Mouse (Mus musculus) midbrain, embryonic 12.5 days (tissue): ENCODE data around the gene Kif3a. TPM values are rescaled to one million over a fixed set of nuclear protein-coding genes. Genes with fewer than 3 reads are reported as not detected.

ENCODE experiments used
- ATAC-seq: fragments of 200-750 bp; cut with Nextera tagmentation; 2 replicates; pipeline ENCODE4 v1.8.0; 2017; ENCODE audit warnings: low read depth, moderate TSS enrichment, moderate library complexity; ENCODE audit not compliant: low FRiP score
- H3K27ac ChIP-seq: fragments of 300-500 bp; sonication (generic); replicated peaks from 2 replicates; pipeline ENCODE4 v1.5.1; 2016; ENCODE audit warnings: mild to moderate bottlenecking
- H3K27me3 ChIP-seq: fragments of 300-500 bp; sonication (generic); 2 replicates; pipeline ENCODE4 v1.6.1; 2016; ENCODE audit warnings: mild to moderate bottlenecking
- H3K36me3 ChIP-seq: fragments of 300-500 bp; sonication (generic); 2 replicates; pipeline ENCODE4 v1.6.1; 2016
- H3K4me1 ChIP-seq: fragments of 300-500 bp; sonication (generic); 2 replicates; pipeline ENCODE4 v1.6.1; 2016
- H3K4me2 ChIP-seq: fragments of 300-500 bp; sonication (generic); replicated peaks from 2 replicates; pipeline ENCODE4 v1.6.1; 2016; ENCODE audit warnings: mild to moderate bottlenecking, moderate library complexity
- H3K4me3 ChIP-seq: fragments of 300-500 bp; sonication (generic); 2 replicates; pipeline ENCODE4 v1.5.1; 2016; ENCODE audit warnings: mild to moderate bottlenecking
- H3K9ac ChIP-seq: fragments of 300-500 bp; sonication (generic); replicated peaks from 2 replicates; pipeline ENCODE4 v1.6.1; 2016; ENCODE audit warnings: mild to moderate bottlenecking, moderate library complexity
- H3K9me3 ChIP-seq: fragments of 300-500 bp; sonication (generic); 2 replicates; pipeline ENCODE4 v1.6.1; 2016; ENCODE audit warnings: mild to moderate bottlenecking
- WGBS: fragments of 180-500 bp; shearing (Covaris S2); methylation state at CpG from one replicate; pipeline ENCODE4 v1.1.7; 2016; 5-methylcytosine and 5-hydroxymethylcytosine counted together
- polyA plus RNA-seq: library from polyadenylated mRNA; unstranded; fragments of >200 nt; fragmentation: Nextera tagmentation; extraction: Ambion mirVana; gene quantifications from 2 replicates; pipeline ENCODE4 v1.2.1, GENCODE M21; 2016

The Kif3a gene
- 127 and 151 TPM in 2 replicates for polyA plus RNA-seq

- Histone ChIP-seq H3K27me3 (no peaks in the 10 kb centered on the region), H3K27ac (peak within 1 kb of the TSS; percentile 85), H3K4me2 (peak within 1 kb of the TSS; percentile 72), H3K9ac (peak within 1 kb of the TSS; percentile 83), H3K4me3 (peak within 1 kb of the TSS; percentile 87), H3K9me3 (0 out of 2 replicates have a peak, but pooled peaks cover 7% of the 10 kb centered on the region), H3K4me1 (peaks cover 19% of the 10 kb centered on the region), H3K36me3 (peaks cover 10% of the 10 kb centered on the region)
- WGBS, result 1% methylated on average over 68 of the region's 69 CpGs
- ATAC-seq, result peak; percentile 97
Observed at GRCm38 (mm10) chr11:53567224-53568014, at the start of gene Kif3a. Gene Kif3a (plus strand): TSS chr11:53567379.

DNA sequence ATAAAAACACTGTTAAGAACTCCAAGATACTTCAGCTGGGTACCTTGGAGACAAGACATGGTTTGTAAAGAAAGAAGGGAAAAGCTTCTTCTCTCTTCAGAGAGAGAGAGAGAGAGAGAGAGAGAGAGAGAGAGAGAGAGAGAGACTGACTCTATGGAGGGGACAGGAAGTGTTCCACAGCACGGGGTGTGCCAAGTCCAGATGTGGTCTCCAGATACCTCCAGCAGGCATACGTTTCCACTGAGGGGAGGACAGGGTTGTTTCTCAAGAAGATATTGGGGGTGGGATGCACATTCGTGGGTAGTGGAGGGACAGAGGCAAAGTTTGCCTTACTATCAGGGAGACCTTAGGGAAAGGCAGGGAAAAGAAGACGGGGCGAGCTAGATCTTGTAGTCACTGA is 48.4 kb upstream of the Kif3a start:
- no peak for ATAC-seq

GRCm38 (mm10) chr11:53519207-53520121 is 47.7 kb upstream of the Kif3a start, which contains the start of gene Sept8:
Gene Sept8 (plus strand): TSS chr11:53519257.
- peak within 1 kb of the TSS; percentile 84 for H3K4me2 ChIP-seq
- WGBS, result 7% methylated on average over 48 of the region's 79 CpGs
- no peak within 1 kb of the TSS for H3K27ac ChIP-seq
- peaks cover 25% of the 10 kb centered on the region for H3K4me1 ChIP-seq
- peak; percentile 85 for ATAC-seq
- no peaks in the 10 kb centered on the region for H3K36me3 ChIP-seq
- peak within 1 kb of the TSS; percentile 90 for H3K9ac ChIP-seq
- H3K4me3 ChIP-seq, result peak within 1 kb of the TSS; percentile 83
- no peaks in the 10 kb centered on the region for H3K9me3 ChIP-seq
- H3K27me3 ChIP-seq, result peaks cover 47% of the 10 kb centered on the region

More for the DNA sequence above, 48.4 kb upstream of the Kif3a start:
- no peak overlapping the region for H3K9ac ChIP-seq
- H3K4me1 ChIP-seq, result peaks cover 25% of the 10 kb centered on the region
- no peak overlapping the region for H3K27ac ChIP-seq
- WGBS, result 54% methylated on average over 5 of the region's 5 CpGs
- no peaks in the 10 kb centered on the region for H3K36me3 ChIP-seq
- peaks cover 47% of the 10 kb centered on the region for H3K27me3 ChIP-seq
- H3K4me3 ChIP-seq, result no peak overlapping the region
- no peaks in the 10 kb centered on the region for H3K9me3 ChIP-seq
- H3K4me2 ChIP-seq, result no peak overlapping the region

DNA sequence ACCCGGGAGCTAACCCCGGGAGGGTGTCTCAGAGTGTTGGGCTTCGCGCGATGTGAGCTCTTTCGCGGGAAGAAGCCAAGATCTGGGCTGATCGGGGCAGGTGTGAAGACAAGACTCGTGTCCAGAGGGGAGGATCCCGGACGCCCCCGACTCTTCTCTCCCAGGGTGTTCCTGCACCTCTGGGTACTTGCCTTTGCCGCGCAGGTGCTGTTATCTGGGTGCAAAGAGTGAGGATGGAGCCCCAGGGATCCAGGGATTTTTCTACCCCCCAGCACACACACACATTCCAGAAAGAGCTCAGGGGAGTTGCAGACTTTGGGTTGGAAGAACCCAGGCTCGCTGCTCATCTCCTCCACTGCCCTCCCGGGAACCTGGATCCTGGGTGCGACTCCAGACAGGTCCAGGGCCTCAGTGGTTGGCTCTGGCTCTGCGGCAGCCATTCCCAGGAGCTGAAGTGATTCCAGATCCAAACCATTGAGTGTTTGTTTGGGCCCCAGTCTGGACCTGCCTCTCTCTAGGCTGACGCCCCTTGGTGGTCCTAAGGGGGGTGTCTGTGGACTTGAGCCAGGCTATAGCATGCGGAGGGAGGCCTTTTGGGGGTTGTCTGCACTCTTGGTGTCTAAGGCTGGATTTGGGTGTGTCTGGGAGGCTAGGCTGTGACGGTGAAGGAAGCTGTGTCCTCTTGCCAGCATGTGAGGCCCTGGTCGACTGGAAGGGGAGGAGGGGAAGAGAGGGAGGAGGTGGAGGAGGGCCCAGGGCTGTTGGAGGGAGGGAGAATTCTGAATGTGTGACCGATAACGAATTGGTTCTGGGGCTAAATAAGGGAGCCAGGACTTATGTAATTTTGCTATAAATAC is 46.8 kb upstream of the Kif3a start:
- Histone ChIP-seq H3K27me3 (peaks cover 47% of the 10 kb centered on the region), H3K9me3 (no peaks in the 10 kb centered on the region), H3K36me3 (no peaks in the 10 kb centered on the region), H3K4me3 (peak overlapping the region; percentile 83), H3K27ac (no peak overlapping the region), H3K4me1 (peaks cover 26% of the 10 kb centered on the region), H3K4me2 (peak overlapping the region; percentile 84), H3K9ac (peak overlapping the region; percentile 90)
- 1% methylated on average over 24 of the region's 24 CpGs for WGBS
- peak; percentile 48; the same call in 1 of the 2 replicates for ATAC-seq

GRCm38 (mm10) chr11:53521120-53521820 is 45.9 kb upstream of the Kif3a start:
- H3K27ac ChIP-seq, result no peak overlapping the region
- no peak for ATAC-seq
- peaks cover 42% of the 10 kb centered on the region for H3K27me3 ChIP-seq
- no peaks in the 10 kb centered on the region for H3K9me3 ChIP-seq
- H3K4me3 ChIP-seq, result peak overlapping the region; percentile 83
- H3K4me1 ChIP-seq, result peaks cover 34% of the 10 kb centered on the region
- no peaks in the 10 kb centered on the region for H3K36me3 ChIP-seq
- WGBS, result 52% methylated on average over 16 of the region's 16 CpGs
- no peak overlapping the region for H3K9ac ChIP-seq
- H3K4me2 ChIP-seq, result peak overlapping the region; percentile 84

DNA sequence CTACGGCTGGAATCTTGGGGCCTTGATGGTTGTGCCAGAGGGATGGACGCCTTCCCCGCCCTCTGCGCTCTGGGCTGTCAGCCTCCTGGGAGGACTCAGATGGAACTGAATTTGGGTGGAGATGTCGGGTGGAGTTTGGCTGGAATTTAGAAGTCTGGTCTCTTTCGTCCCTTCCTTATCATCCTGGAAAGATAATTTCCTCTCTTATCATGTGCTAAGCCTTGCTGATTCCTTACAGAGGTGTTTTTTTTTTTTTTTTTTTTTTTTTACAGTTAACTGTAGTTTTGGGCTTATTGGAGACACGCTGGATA is 45.4 kb upstream of the Kif3a start:
- Histone ChIP-seq H3K4me3 (no peak overlapping the region), H3K27ac (no peak overlapping the region), H3K4me1 (peaks cover 34% of the 10 kb centered on the region), H3K27me3 (peaks cover 42% of the 10 kb centered on the region), H3K9me3 (no peaks in the 10 kb centered on the region), H3K36me3 (no peaks in the 10 kb centered on the region), H3K4me2 (no peak overlapping the region), H3K9ac (no peak overlapping the region)
- ATAC-seq, result no peak
- 89% methylated on average over 7 of the region's 7 CpGs for WGBS

- ATAC-seq, result no peak
- H3K9me3 ChIP-seq, result no peaks in the 10 kb centered on the region
- H3K36me3 ChIP-seq, result no peaks in the 10 kb centered on the region
- WGBS, result 95% methylated on average over 3 of the region's 3 CpGs
- H3K27ac ChIP-seq, result no peak overlapping the region
- H3K9ac ChIP-seq, result no peak overlapping the region
- no peak overlapping the region for H3K4me3 ChIP-seq
- no peak overlapping the region for H3K4me2 ChIP-seq
- peaks cover 36% of the 10 kb centered on the region for H3K27me3 ChIP-seq
- peaks cover 31% of the 10 kb centered on the region for H3K4me1 ChIP-seq
Observed at GRCm38 (mm10) chr11:53522362-53522761, 44.8 kb upstream of the Kif3a start.

DNA sequence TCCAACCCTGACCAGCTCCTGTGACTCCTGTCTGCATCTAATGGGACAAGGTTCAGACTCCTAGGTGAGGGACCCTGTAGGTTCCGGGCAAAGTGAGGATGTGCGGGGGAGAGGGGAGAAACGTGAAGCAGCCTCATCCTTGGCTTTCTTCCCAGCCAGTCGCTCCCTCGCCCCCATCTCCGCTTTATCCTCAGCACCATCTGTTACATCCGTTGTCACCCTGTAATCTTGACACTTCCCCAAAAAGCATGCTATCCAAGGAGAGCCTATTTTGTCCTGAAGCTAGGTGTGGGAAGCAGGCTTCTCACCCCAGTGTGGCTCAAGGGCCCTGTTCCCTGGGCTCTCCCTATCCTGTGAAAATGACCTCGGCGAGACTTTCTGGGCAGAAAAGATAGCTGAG is 44.2 kb upstream of the Kif3a start:
- H3K27ac ChIP-seq, result no peak overlapping the region
- no peak overlapping the region for H3K4me2 ChIP-seq
- no peak for ATAC-seq
- peaks cover 31% of the 10 kb centered on the region for H3K4me1 ChIP-seq
- no peak overlapping the region for H3K4me3 ChIP-seq
- H3K36me3 ChIP-seq, result no peaks in the 10 kb centered on the region
- H3K9me3 ChIP-seq, result no peaks in the 10 kb centered on the region
- H3K9ac ChIP-seq, result no peak overlapping the region
- peaks cover 30% of the 10 kb centered on the region for H3K27me3 ChIP-seq
- WGBS, result 87% methylated on average over 9 of the region's 9 CpGs

DNA sequence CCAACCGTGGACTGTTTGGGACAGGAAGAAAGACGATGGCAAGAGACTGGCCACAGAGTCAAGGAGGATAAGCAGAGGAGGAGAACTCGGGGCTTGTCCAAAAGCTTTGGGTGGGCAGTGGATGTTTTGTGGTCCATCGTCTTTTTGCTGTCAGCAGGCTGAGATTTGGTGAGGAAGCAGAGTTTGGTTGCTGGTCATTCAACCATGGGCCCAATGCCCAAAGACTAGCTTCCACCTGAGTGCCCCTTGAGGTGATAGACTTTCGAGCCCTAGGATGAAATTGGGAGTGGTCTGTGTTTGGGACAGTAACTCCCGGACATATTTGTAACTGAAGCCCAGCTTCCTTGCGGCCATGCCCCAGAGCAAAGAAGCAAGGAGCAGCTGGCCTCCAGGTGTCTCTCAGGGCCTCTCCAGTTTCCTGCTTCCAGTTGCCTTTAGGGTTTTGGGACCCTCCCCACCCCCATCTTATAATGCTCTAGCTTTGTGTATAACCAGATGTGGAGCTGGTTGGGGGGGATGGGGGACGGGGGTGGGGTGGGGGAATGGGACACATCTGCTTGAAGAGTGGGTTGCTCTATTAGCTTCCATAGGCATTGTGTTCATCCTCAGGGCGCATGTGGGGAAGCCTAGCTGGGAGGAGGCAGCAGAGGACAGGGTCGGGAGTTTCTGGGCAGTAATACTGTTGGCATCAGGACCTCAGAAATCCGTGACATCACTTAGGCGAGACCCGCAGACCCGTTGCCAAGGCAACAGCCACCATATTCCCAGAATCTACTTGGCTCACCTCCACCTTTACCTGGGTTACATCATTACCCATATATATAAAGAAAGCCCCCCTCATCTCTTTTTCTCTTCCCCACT is 43.4 kb upstream of the Kif3a start:
- Histone ChIP-seq H3K36me3 (no peaks in the 10 kb centered on the region), H3K27ac (no peak overlapping the region), H3K4me1 (peaks cover 33% of the 10 kb centered on the region), H3K9ac (no peak overlapping the region), H3K9me3 (no peaks in the 10 kb centered on the region), H3K4me2 (no peak overlapping the region), H3K4me3 (no peak overlapping the region), H3K27me3 (peaks cover 22% of the 10 kb centered on the region)
- WGBS, result 83% methylated on average over 14 of the region's 14 CpGs
- ATAC-seq, result no peak

DNA sequence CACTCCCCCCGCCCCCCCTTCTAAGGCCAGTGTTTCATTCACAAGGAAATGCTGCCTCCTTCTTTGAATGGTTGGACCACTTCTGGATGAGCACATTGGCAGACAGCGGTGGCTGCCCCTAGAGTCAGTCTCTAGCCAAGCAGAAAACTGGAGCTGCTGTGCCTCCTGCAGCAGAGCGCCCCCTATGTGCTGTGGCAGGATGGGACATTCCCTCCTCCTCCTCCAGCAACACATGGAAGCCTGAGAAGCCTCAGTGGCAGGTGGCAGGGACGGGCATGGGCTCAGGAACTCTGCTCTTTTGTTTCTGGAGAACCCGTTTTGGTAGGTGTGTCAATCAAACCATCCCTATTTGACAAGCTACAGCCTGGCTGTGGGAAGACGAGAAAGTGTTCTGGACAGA is 42.3 kb upstream of the Kif3a start:
- 67% methylated on average over 6 of the region's 6 CpGs for WGBS
- no peak for ATAC-seq
- Histone ChIP-seq H3K4me1 (peaks cover 36% of the 10 kb centered on the region), H3K27ac (no peak overlapping the region), H3K36me3 (no peaks in the 10 kb centered on the region), H3K9me3 (no peaks in the 10 kb centered on the region), H3K27me3 (peaks cover 11% of the 10 kb centered on the region; the same call in 1 of the 2 replicates), H3K4me3 (no peak overlapping the region), H3K4me2 (no peak overlapping the region), H3K9ac (no peak overlapping the region)
